In the genomic region with DNA sequence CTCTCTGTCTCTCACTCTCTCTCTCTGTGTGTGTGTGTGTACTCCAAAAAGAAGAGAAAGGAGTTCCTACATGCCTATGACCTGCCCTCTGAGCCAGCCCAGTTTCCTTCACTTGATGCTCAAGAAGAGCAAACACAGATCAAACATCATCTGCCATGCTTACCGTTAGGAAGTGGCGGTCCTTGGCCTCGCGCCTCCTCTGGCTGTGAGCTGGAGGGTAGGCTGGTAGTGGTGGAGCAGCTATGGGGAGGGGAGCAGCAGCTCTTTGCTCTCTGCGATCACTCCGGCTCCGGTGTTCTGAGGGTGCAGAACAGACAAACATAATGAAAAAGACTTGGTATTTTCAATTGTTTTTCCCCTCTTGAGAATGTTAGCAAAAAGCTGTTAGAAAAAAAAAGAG, we compare ENCODE assay signal across 12 mouse cellular contexts.
"Had no signal": no experiment of that assay in that cellular context is flagged by ENCODE, and none has a peak within 500 bp of the region (broad histone marks: within the 10 kb centered on the region; RNA-seq: fewer than 3 reads in every experiment).

No protein-coding gene starts in this region.

- DNase-seq: retina, postnatal 1 day; right cerebral cortex, adult 18-20 months; right cerebral cortex, postnatal 14 days; right cerebral cortex, postnatal 25 days; right cerebral cortex, postnatal 4 days; spleen, adult 18-20 months; thymus, adult 18-20 months; thymus, adult 2 months; thymus, postnatal 14 days; thymus, postnatal 25 days; thymus, postnatal 36 days; thymus, postnatal 4 days had no signal
